Mouse (Mus musculus): Measurements from ENCODE around the gene F11. TPM values are rescaled to one million over a fixed set of nuclear protein-coding genes. Genes with fewer than 3 reads are reported as not detected.

Gene F11
- polyA plus RNA-seq, 1 experiment from 2014 or later: not detected

GRCm38 (mm10) chr8:45269056-45269455 lies 7.2 kb upstream of the F11 start:
- ChIA-PET POLR2A (interaction anchor here (0.7 kb wide), 1 partner anchor 28 kb away, joined by 3 read pairs; no protein-coding TSS in a partner anchor), CTCF (interaction anchor here (1.1 kb wide), 1 partner anchor 10 kb away, joined by 3 read pairs; no protein-coding TSS in a partner anchor)
- no peak for TF ChIP-seq CTCF (IDR thresholded peaks at IDR 0.05)
- H3K27me3 ChIP-seq: peaks cover 22% of the 10 kb centered on the region
- in situ Hi-C loops (cut with MboI; ENCODE audit: low pct_unique_long_range_greater_than_20kb): no loop called here
- DNase-seq (ENCODE audit: low read depth, low spot score) (no peak), ATAC-seq (no peak)

GRCm38 (mm10) chr8:45268485-45268884 lies 6.7 kb upstream of the F11 start:
- POLR2A ChIA-PET: interaction anchor here (0.7 kb wide), 2 partner anchors 27 to 121 kb away, joined by 3 read pairs; no protein-coding TSS in a partner anchor
- H3K27me3 ChIP-seq: peaks cover 21% of the 10 kb centered on the region
- in situ Hi-C loops (cut with MboI; ENCODE audit: low pct_unique_long_range_greater_than_20kb): no loop called here
- TF ChIP-seq CTCF (IDR thresholded peaks at IDR 0.05): no peak
- CTCF ChIA-PET: interaction anchor here (0.7 to 1.1 kb wide), 3 partner anchors 11 to 84 kb away, joined by 3 read pairs; no protein-coding TSS in a partner anchor
- DNase-seq (ENCODE audit: low read depth, low spot score) (no peak), ATAC-seq (no peak)

- ChIA-PET POLR2A (interaction anchor here (0.7 kb wide), 1 partner anchor 121 kb away, joined by 3 read pairs; no protein-coding TSS in a partner anchor), CTCF (interaction anchor here (0.7 to 1.1 kb wide), 3 partner anchors 11 to 85 kb away, joined by 3 read pairs; no protein-coding TSS in a partner anchor)
- ATAC-seq (no peak), DNase-seq (ENCODE audit: low read depth, low spot score) (no peak)
- H3K27me3 ChIP-seq: peaks cover 15% of the 10 kb centered on the region
- no peak for TF ChIP-seq CTCF (IDR thresholded peaks at IDR 0.05)
- in situ Hi-C loops (cut with MboI; ENCODE audit: low pct_unique_long_range_greater_than_20kb): no loop called here
Observed at GRCm38 (mm10) chr8:45267611-45268391, 6.0 kb upstream of the F11 start.

GRCm38 (mm10) chr8:45266993-45267392 lies 5.2 kb upstream of the F11 start:
- no peak for DNase-seq (ENCODE audit: low read depth, low spot score)
- H3K27me3 ChIP-seq: peaks cover 10% of the 10 kb centered on the region
- CTCF ChIA-PET: no interaction called here
- in situ Hi-C loops (cut with MboI; ENCODE audit: low pct_unique_long_range_greater_than_20kb): no loop called here
- TF ChIP-seq CTCF (IDR thresholded peaks at IDR 0.05): no peak
- POLR2A ChIA-PET: no interaction called here
- ATAC-seq: no peak

GRCm38 (mm10) chr8:45264918-45265317 lies 3.1 kb upstream of the F11 start:
- ChIA-PET POLR2A (no interaction called here), CTCF (no interaction called here)
- no peak for DNase-seq (ENCODE audit: low read depth, low spot score)
- no peak for TF ChIP-seq CTCF (IDR thresholded peaks at IDR 0.05)
- peaks cover 6% of the 10 kb centered on the region for H3K27me3 ChIP-seq
- in situ Hi-C loops (cut with MboI; ENCODE audit: low pct_unique_long_range_greater_than_20kb): no loop called here
- no peak for ATAC-seq

GRCm38 (mm10) chr8:45262851-45263250 lies 1.0 kb upstream of the F11 start:
- CTCF ChIA-PET: no interaction called here
- no peak for DNase-seq (ENCODE audit: low read depth, low spot score)
- no peaks in the 10 kb centered on the region for H3K27me3 ChIP-seq
- TF ChIP-seq CTCF (IDR thresholded peaks at IDR 0.05): no peak
- in situ Hi-C loops (cut with MboI; ENCODE audit: low pct_unique_long_range_greater_than_20kb): no loop called here
- ATAC-seq: no peak
- POLR2A ChIA-PET: no interaction called here

- in situ Hi-C loops (cut with MboI; ENCODE audit: low pct_unique_long_range_greater_than_20kb): no loop called here
- DNase-seq (ENCODE audit: low read depth, low spot score) (peak; percentile 24), ATAC-seq (peak; percentile 89)
- ChIA-PET CTCF (no interaction called here), POLR2A (no interaction called here)
- peaks cover 8% of the 10 kb centered on the region for H3K27me3 ChIP-seq
- no peak for TF ChIP-seq CTCF (IDR thresholded peaks at IDR 0.05)
Observed at GRCm38 (mm10) chr8:45258421-45258820, 3.4 kb downstream of the F11 start.

- POLR2A ChIA-PET: interaction anchor here (0.7 kb wide), 1 partner anchor 14 kb away, joined by 4 read pairs; no protein-coding TSS in a partner anchor
- no peak for DNase-seq (ENCODE audit: low read depth, low spot score)
- no peak for TF ChIP-seq CTCF (IDR thresholded peaks at IDR 0.05)
- H3K27me3 ChIP-seq: peaks cover 19% of the 10 kb centered on the region
- in situ Hi-C loops (cut with MboI; ENCODE audit: low pct_unique_long_range_greater_than_20kb): no loop called here
- CTCF ChIA-PET: interaction anchor here (1.4 kb wide), 1 partner anchor 19 kb away, joined by 7 read pairs; no protein-coding TSS in a partner anchor
- no peak for ATAC-seq
Observed at GRCm38 (mm10) chr8:45255040-45255439, 6.8 kb downstream of the F11 start.

GRCm38 (mm10) chr8:45254194-45254842 lies 7.5 kb downstream of the F11 start:
- ChIA-PET POLR2A (interaction anchor here (0.7 kb wide), 1 partner anchor 13 kb away, joined by 4 read pairs; no protein-coding TSS in a partner anchor), CTCF (interaction anchor here (1.4 kb wide), 1 partner anchor 18 kb away, joined by 7 read pairs; no protein-coding TSS in a partner anchor)
- peaks cover 23% of the 10 kb centered on the region for H3K27me3 ChIP-seq
- in situ Hi-C loops (cut with MboI; ENCODE audit: low pct_unique_long_range_greater_than_20kb): no loop called here
- DNase-seq (ENCODE audit: low read depth, low spot score) (no peak), ATAC-seq (no peak)
- TF ChIP-seq CTCF (IDR thresholded peaks at IDR 0.05): no peak

GRCm38 (mm10) chr8:45253586-45253985 lies 8.2 kb downstream of the F11 start:
- H3K27me3 ChIP-seq: peaks cover 30% of the 10 kb centered on the region
- DNase-seq (ENCODE audit: low read depth, low spot score): no peak
- TF ChIP-seq CTCF (IDR thresholded peaks at IDR 0.05): no peak
- POLR2A ChIA-PET: no interaction called here
- CTCF ChIA-PET: interaction anchor here (1.4 kb wide), 1 partner anchor 17 kb away, joined by 7 read pairs; no protein-coding TSS in a partner anchor
- ATAC-seq: no peak
- in situ Hi-C loops (cut with MboI; ENCODE audit: low pct_unique_long_range_greater_than_20kb): no loop called here

GRCm38 (mm10) chr8:45253111-45253510 lies 8.7 kb downstream of the F11 start:
- ChIA-PET CTCF (no interaction called here), POLR2A (no interaction called here)
- peaks cover 33% of the 10 kb centered on the region for H3K27me3 ChIP-seq
- no peak for DNase-seq (ENCODE audit: low read depth, low spot score)
- no peak for ATAC-seq
- in situ Hi-C loops (cut with MboI; ENCODE audit: low pct_unique_long_range_greater_than_20kb): no loop called here
- TF ChIP-seq CTCF (IDR thresholded peaks at IDR 0.05): no peak

Data from Patski (cell line).